Mouse (Mus musculus): ENCODE measurements around the gene Rock2. TPM values are rescaled to one million over a fixed set of nuclear protein-coding genes. Genes with fewer than 3 reads are reported as not detected.

Rock2 gene
- polyA plus RNA-seq, 1 experiment from 2014 or later = 13.5 TPM

- no peak for ATAC-seq
- WGBS = 68% methylated on average over 2 of the region's 2 CpGs
Observed at GRCm38 (mm10) chr12:16874086-16874485, 20.6 kb upstream of the Rock2 start.

GRCm38 (mm10) chr12:16875269-16875668, 19.4 kb upstream of the Rock2 start:
- whole genome bisulfite sequencing = 84% methylated on average over 4 of the region's 4 CpGs
- Histone ChIP-seq H3K9ac (no peak overlapping the region), H3K4me3 (no peak overlapping the region), H3K36me3 (ENCODE audit: poor library complexity, severe bottlenecking) (no peaks in the 10 kb centered on the region), H3K27me3 (no peaks in the 10 kb centered on the region), H3K27ac (no peak overlapping the region), H3K9me3 (replicated peaks) (no peaks in the 10 kb centered on the region), H3K4me2 (no peak overlapping the region), H3K4me1 (no peaks in the 10 kb centered on the region)
- no peak for ATAC-seq

More at GRCm38 (mm10) chr12:16874086-16874485, 20.6 kb upstream of the Rock2 start:
- Histone ChIP-seq H3K4me2 (no peak overlapping the region), H3K9me3 (replicated peaks) (no peaks in the 10 kb centered on the region), H3K4me1 (no peaks in the 10 kb centered on the region), H3K36me3 (ENCODE audit: poor library complexity, severe bottlenecking) (no peaks in the 10 kb centered on the region), H3K9ac (no peak overlapping the region), H3K27ac (no peak overlapping the region), H3K27me3 (no peaks in the 10 kb centered on the region), H3K4me3 (no peak overlapping the region)

DNA sequence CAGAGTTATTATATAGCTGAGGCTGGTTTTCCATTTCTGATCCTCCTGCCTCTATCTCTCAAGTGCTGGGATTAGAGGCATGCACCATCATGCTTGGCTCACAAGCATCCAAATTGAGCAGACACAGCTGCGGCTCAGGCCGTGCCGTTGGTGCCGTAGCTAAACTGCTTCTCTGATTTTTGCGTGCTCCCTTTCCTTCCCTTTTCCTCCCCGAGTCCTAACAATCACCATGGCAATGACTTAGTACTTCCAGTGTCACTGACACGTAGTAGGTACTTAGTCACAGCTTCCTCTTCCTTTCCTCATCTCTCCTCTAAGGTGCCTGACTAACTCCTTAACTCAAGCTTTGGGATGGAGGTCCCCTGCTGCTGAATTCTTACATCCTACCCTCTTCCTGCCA, 19.0 kb upstream of the Rock2 start:
- Histone ChIP-seq H3K9ac (no peak overlapping the region), H3K4me3 (no peak overlapping the region), H3K36me3 (ENCODE audit: poor library complexity, severe bottlenecking) (no peaks in the 10 kb centered on the region), H3K4me1 (no peaks in the 10 kb centered on the region), H3K27me3 (no peaks in the 10 kb centered on the region), H3K9me3 (replicated peaks) (no peaks in the 10 kb centered on the region), H3K4me2 (no peak overlapping the region), H3K27ac (no peak overlapping the region)
- no peak for ATAC-seq
- WGBS = 83% methylated on average over 7 of the region's 7 CpGs

- 44% methylated on average over 3 of the region's 3 CpGs for WGBS
- Histone ChIP-seq H3K9me3 (replicated peaks) (no peaks in the 10 kb centered on the region), H3K4me3 (no peak overlapping the region), H3K27ac (no peak overlapping the region), H3K36me3 (ENCODE audit: poor library complexity, severe bottlenecking) (no peaks in the 10 kb centered on the region), H3K4me1 (no peaks in the 10 kb centered on the region), H3K27me3 (no peaks in the 10 kb centered on the region), H3K4me2 (no peak overlapping the region), H3K9ac (no peak overlapping the region)
- ATAC-seq = no peak
Observed at GRCm38 (mm10) chr12:16876667-16877066, 18.0 kb upstream of the Rock2 start.

DNA sequence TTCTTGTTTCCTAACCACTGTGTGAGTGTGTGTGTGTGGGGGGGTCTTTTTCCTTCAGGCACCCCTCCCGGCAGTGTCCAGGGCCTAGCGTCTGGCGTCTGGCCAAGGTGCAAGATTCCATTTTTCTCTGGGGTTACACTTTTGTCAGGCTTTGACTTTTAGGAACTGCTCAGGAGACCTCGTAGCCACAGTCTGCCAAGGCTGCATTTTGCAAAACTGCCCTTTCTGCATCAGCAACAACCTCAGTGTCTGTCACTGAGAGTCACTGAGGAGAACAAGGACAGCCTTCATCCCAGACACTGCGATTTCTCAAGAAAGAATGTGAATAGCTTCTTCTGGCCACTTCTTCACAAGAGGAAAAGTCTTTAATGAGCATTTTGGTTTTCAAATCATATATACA, 17.6 kb upstream of the Rock2 start:
- Histone ChIP-seq H3K4me1 (no peaks in the 10 kb centered on the region), H3K36me3 (ENCODE audit: poor library complexity, severe bottlenecking) (no peaks in the 10 kb centered on the region), H3K4me3 (no peak overlapping the region), H3K4me2 (no peak overlapping the region), H3K27me3 (no peaks in the 10 kb centered on the region), H3K9ac (no peak overlapping the region), H3K9me3 (replicated peaks) (no peaks in the 10 kb centered on the region), H3K27ac (no peak overlapping the region)
- WGBS = 68% methylated on average over 5 of the region's 5 CpGs
- ATAC-seq = no peak

GRCm38 (mm10) chr12:16877679-16878078, 17.0 kb upstream of the Rock2 start:
- Histone ChIP-seq H3K4me1 (no peaks in the 10 kb centered on the region), H3K4me2 (no peak overlapping the region), H3K27ac (no peak overlapping the region), H3K4me3 (no peak overlapping the region), H3K36me3 (ENCODE audit: poor library complexity, severe bottlenecking) (no peaks in the 10 kb centered on the region), H3K9me3 (replicated peaks) (no peaks in the 10 kb centered on the region), H3K9ac (no peak overlapping the region), H3K27me3 (no peaks in the 10 kb centered on the region)
- ATAC-seq = no peak
- WGBS = 50% methylated on average over 1 of the region's 1 CpGs

GRCm38 (mm10) chr12:16879369-16879768, 15.3 kb upstream of the Rock2 start:
- H3K36me3 ChIP-seq (ENCODE audit: poor library complexity, severe bottlenecking) = no peaks in the 10 kb centered on the region
- 97% methylated on average over 1 of the region's 1 CpGs for WGBS
- H3K27me3 ChIP-seq = no peaks in the 10 kb centered on the region
- no peaks in the 10 kb centered on the region for H3K9me3 ChIP-seq (replicated peaks)
- H3K27ac ChIP-seq = no peak overlapping the region
- ATAC-seq = no peak
- H3K4me1 ChIP-seq = no peaks in the 10 kb centered on the region
- H3K9ac ChIP-seq = no peak overlapping the region
- H3K4me3 ChIP-seq = no peak overlapping the region
- H3K4me2 ChIP-seq = no peak overlapping the region

- H3K27me3 ChIP-seq = no peaks in the 10 kb centered on the region
- H3K9me3 ChIP-seq (replicated peaks) = no peaks in the 10 kb centered on the region
- H3K4me1 ChIP-seq = no peaks in the 10 kb centered on the region
- no peak overlapping the region for H3K4me2 ChIP-seq
- no peak for ATAC-seq
- H3K4me3 ChIP-seq = no peak overlapping the region
- H3K36me3 ChIP-seq (ENCODE audit: poor library complexity, severe bottlenecking) = no peaks in the 10 kb centered on the region
- WGBS = 87% methylated on average over 4 of the region's 4 CpGs
- H3K27ac ChIP-seq = no peak overlapping the region
- no peak overlapping the region for H3K9ac ChIP-seq
Observed at GRCm38 (mm10) chr12:16880077-16880476, 14.6 kb upstream of the Rock2 start.

- no peaks in the 10 kb centered on the region for H3K36me3 ChIP-seq (ENCODE audit: poor library complexity, severe bottlenecking)
- 94% methylated on average over 3 of the region's 3 CpGs for WGBS
- H3K27me3 ChIP-seq = no peaks in the 10 kb centered on the region
- no peaks in the 10 kb centered on the region for H3K9me3 ChIP-seq (replicated peaks)
- no peak overlapping the region for H3K27ac ChIP-seq
- no peak for ATAC-seq
- no peak overlapping the region for H3K9ac ChIP-seq
- no peak overlapping the region for H3K4me3 ChIP-seq
- H3K4me2 ChIP-seq = no peak overlapping the region
- H3K4me1 ChIP-seq = no peaks in the 10 kb centered on the region
Observed at GRCm38 (mm10) chr12:16882442-16882841, 12.3 kb upstream of the Rock2 start.

DNA sequence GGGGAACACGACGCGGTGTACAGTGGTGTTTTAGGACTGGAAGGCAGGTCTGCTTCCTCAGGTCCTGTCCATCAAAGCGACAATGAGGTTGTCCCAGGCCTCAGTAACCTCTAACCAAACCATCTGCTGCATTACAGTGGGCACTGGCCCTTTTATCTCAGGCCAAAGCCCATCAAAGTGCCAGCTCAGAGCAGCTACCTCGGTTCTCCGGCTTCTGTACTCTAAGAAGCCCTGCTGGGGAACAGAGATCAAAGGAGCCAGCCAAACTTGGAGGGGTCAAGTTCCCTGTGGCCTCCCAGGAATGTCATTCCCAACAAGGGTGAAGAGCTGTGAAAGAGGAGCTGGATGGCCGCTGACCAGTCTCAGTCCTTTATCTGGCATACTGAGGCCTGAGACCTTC, 11.6 kb upstream of the Rock2 start:
- 72% methylated on average over 7 of the region's 7 CpGs for WGBS

DNA sequence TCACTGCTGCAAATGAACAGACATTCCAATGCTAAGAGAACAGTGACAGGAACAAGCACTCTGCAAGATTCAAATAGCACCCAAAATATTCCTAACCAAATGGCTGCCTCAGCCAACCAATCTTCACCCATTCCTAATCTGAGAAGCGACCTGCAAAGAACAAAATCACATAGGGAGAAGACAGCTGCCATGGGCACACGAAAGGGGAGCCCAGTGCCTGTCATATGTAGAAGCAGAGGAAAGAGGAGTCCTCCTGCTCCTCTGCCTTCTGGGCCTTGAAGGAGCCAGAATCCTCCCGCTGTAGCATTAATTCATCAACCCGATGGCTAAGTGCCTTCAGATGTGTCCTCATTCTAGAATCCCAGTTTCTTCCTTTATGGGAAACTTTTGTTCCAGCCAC, 10.2 kb upstream of the Rock2 start:
- Histone ChIP-seq H3K4me1 (no peaks in the 10 kb centered on the region), H3K36me3 (ENCODE audit: poor library complexity, severe bottlenecking) (no peaks in the 10 kb centered on the region), H3K9ac (no peak overlapping the region), H3K4me2 (no peak overlapping the region), H3K9me3 (replicated peaks) (no peaks in the 10 kb centered on the region), H3K27ac (no peak overlapping the region), H3K27me3 (no peaks in the 10 kb centered on the region), H3K4me3 (no peak overlapping the region)
- WGBS = 87% methylated on average over 4 of the region's 4 CpGs
- ATAC-seq = no peak

More for the DNA sequence above, 11.6 kb upstream of the Rock2 start:
- Histone ChIP-seq H3K9me3 (replicated peaks) (no peaks in the 10 kb centered on the region), H3K4me3 (no peak overlapping the region), H3K9ac (no peak overlapping the region), H3K27me3 (no peaks in the 10 kb centered on the region), H3K27ac (no peak overlapping the region), H3K36me3 (ENCODE audit: poor library complexity, severe bottlenecking) (no peaks in the 10 kb centered on the region), H3K4me1 (no peaks in the 10 kb centered on the region), H3K4me2 (no peak overlapping the region)
- ATAC-seq = no peak

DNA sequence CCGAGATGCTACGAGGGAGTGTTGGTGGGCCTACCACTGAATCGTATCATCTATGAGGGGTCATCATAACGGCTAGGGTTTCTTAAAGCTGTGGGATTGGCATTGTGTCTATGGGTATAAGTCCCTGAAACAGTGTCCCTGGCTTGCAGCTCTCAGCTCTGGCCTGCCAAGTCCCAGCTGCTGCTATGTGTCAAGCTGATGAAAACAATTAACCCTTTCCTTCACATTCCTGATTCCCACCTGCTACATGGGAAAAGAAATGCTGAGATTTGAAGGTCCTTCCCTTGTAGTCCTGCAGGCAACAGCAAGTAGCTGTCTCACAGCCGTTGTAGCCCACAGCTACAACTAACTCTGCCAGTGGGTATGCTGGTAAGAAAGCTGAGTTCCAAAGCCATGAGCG, 8.3 kb upstream of the Rock2 start:
- no peaks in the 10 kb centered on the region for H3K36me3 ChIP-seq (ENCODE audit: poor library complexity, severe bottlenecking)
- no peak for ATAC-seq
- H3K4me2 ChIP-seq = no peak overlapping the region
- no peaks in the 10 kb centered on the region for H3K4me1 ChIP-seq
- H3K9me3 ChIP-seq (replicated peaks) = no peaks in the 10 kb centered on the region
- H3K9ac ChIP-seq = no peak overlapping the region
- no peaks in the 10 kb centered on the region for H3K27me3 ChIP-seq
- H3K4me3 ChIP-seq = no peak overlapping the region
- H3K27ac ChIP-seq = no peak overlapping the region
- WGBS = 87% methylated on average over 6 of the region's 6 CpGs

GRCm38 (mm10) chr12:16893039-16893438, 1.7 kb upstream of the Rock2 start:
- no peak overlapping the region for H3K9ac ChIP-seq
- H3K4me3 ChIP-seq = no peak overlapping the region
- no peak overlapping the region for H3K27ac ChIP-seq
- H3K4me2 ChIP-seq = no peak overlapping the region
- WGBS = 89% methylated on average over 2 of the region's 2 CpGs
- H3K36me3 ChIP-seq (ENCODE audit: poor library complexity, severe bottlenecking) = no peaks in the 10 kb centered on the region
- H3K4me1 ChIP-seq = peaks cover 25% of the 10 kb centered on the region
- H3K27me3 ChIP-seq = no peaks in the 10 kb centered on the region
- ATAC-seq = no peak
- no peaks in the 10 kb centered on the region for H3K9me3 ChIP-seq (replicated peaks)

Measured in forebrain, embryonic 13.5 days (tissue).